Mouse (Mus musculus): Measurements from ENCODE around the gene Gm4565. TPM values are rescaled to one million over a fixed set of nuclear protein-coding genes. Genes with fewer than 3 reads are reported as not detected.
"Not testable (repeated sequence)": the region's sequence is repeated elsewhere in the genome, so short reads cannot be mapped to it uniquely, and the experiment has no call there.

The Gm4565 gene
- not detected in 2 replicates for total RNA-seq (2014; fragmentation: Nextera tagmentation)
- not detected in 2 replicates for total RNA-seq (2017)

GRCm38 (mm10) chr7:22588027-22588426 is at the start of gene Gm4565:
Gm4565 (minus strand) TSS chr7:22588127.
- not testable (repeated sequence) for ATAC-seq (replicated peaks; ENCODE audit: poor library complexity, severe bottlenecking)

GRCm38 (mm10) chr7:22565243-22565642 is 22.7 kb downstream of the Gm4565 start, which contains the start of gene Gm4201:
Gm4201 (minus strand) TSS chr7:22565343.
- not testable (repeated sequence) for ATAC-seq (replicated peaks; ENCODE audit: poor library complexity, severe bottlenecking)

GRCm38 (mm10) chr7:22534787-22535186 is 53.1 kb downstream of the Gm4565 start, which contains the start of gene Gm8677:
Gm8677 (minus strand) TSS chr7:22534887.
- ATAC-seq (replicated peaks; ENCODE audit: poor library complexity, severe bottlenecking): not testable (repeated sequence)

Other genes with a start within 250 kb of the Gm4565 start
- gene Gm8660, start 217.1 kb downstream of the Gm4565 start, total RNA-seq (2014; fragmentation: Nextera tagmentation): not detected in 2 replicates
- not detected in 2 replicates for gene Gm8660, start 217.1 kb downstream of the Gm4565 start, total RNA-seq (2017)
- not detected in 2 replicates for gene Vmn1r148, start 174.5 kb downstream of the Gm4565 start, total RNA-seq (2014; fragmentation: Nextera tagmentation)
- gene Vmn1r148, start 174.5 kb downstream of the Gm4565 start, total RNA-seq (2017): not detected in 2 replicates
- not detected in 2 replicates for gene Vmn1r149, start 149.9 kb downstream of the Gm4565 start, total RNA-seq (2014; fragmentation: Nextera tagmentation)
- gene Vmn1r149, start 149.9 kb downstream of the Gm4565 start, total RNA-seq (2017): not detected in 2 replicates
- gene Gm10665, start 124.1 kb downstream of the Gm4565 start, total RNA-seq (2014; fragmentation: Nextera tagmentation): not detected in 2 replicates
- not detected in 2 replicates for gene Gm10665, start 124.1 kb downstream of the Gm4565 start, total RNA-seq (2017)
- gene Vmn1r151, start 88.4 kb downstream of the Gm4565 start, total RNA-seq (2014; fragmentation: Nextera tagmentation): not detected in 2 replicates
- not detected in 2 replicates for gene Vmn1r151, start 88.4 kb downstream of the Gm4565 start, total RNA-seq (2017)
- not detected in 2 replicates for gene Vmn1r152, start 65.2 kb downstream of the Gm4565 start, total RNA-seq (2014; fragmentation: Nextera tagmentation)
- not detected in 2 replicates for gene Vmn1r152, start 65.2 kb downstream of the Gm4565 start, total RNA-seq (2017)
- not detected in 2 replicates for gene Gm8677, start 53.2 kb downstream of the Gm4565 start, total RNA-seq (2014; fragmentation: Nextera tagmentation)
- not detected in 2 replicates for gene Gm8677, start 53.2 kb downstream of the Gm4565 start, total RNA-seq (2017)
- not detected in 2 replicates for gene Gm4201, start 22.8 kb downstream of the Gm4565 start, total RNA-seq (2014; fragmentation: Nextera tagmentation)
- gene Gm4201, start 22.8 kb downstream of the Gm4565 start, total RNA-seq (2017): not detected in 2 replicates
- gene Vmn1r155, start 69.9 kb upstream of the Gm4565 start, total RNA-seq (2014; fragmentation: Nextera tagmentation): not detected in 2 replicates
- not detected in 2 replicates for gene Vmn1r155, start 69.9 kb upstream of the Gm4565 start, total RNA-seq (2017)
- not detected in 2 replicates for gene Gm8693, start 104.2 kb upstream of the Gm4565 start, total RNA-seq (2014; fragmentation: Nextera tagmentation)
- gene Gm8693, start 104.2 kb upstream of the Gm4565 start, total RNA-seq (2017): not detected in 2 replicates
- gene Gm4567, start 131.6 kb upstream of the Gm4565 start, total RNA-seq (2014; fragmentation: Nextera tagmentation): not detected in 2 replicates
- gene Gm4567, start 131.6 kb upstream of the Gm4565 start, total RNA-seq (2017): not detected in 2 replicates
- not detected in 2 replicates for gene Vmn1r157, start 173.6 kb upstream of the Gm4565 start, total RNA-seq (2014; fragmentation: Nextera tagmentation)
- gene Vmn1r157, start 173.6 kb upstream of the Gm4565 start, total RNA-seq (2017): not detected in 2 replicates
- gene Vmn1r158, start 202.7 kb upstream of the Gm4565 start, total RNA-seq (2014; fragmentation: Nextera tagmentation): not detected in 2 replicates
- gene Vmn1r158, start 202.7 kb upstream of the Gm4565 start, total RNA-seq (2017): not detected in 2 replicates

Data from granulocyte monocyte progenitor cell, adult 5-6 weeks (primary cell).